Mouse (Mus musculus): Measurements from ENCODE around the gene Naa10.

DNA sequence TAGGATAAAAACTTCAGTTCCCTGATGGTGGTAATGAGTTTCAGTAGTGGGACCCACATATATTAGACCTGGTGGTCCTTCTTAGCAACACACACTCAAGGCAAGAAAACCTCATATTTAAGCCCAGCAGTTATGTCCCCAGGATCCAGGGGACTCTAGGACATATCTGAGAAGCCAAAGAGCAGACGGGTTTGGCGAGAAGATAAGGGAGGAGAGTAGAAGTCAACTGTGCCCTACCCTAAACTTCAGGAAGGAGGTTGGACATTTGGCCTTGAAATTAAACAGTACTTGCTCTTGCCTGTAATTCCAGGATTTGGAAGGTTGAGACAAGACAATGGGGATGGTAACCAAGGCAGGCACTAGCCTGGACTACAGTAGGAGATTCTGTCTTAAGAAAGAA is 48.0 kb upstream of the Naa10 start:
- no peak for TF ChIP-seq CTCF (IDR thresholded peaks at IDR 0.05; ENCODE audit: extremely low read depth, insufficient read length, insufficient replicate concordance, low read depth, low read length)
- TF ChIP-seq POLR2A (IDR thresholded peaks at IDR 0.05; ENCODE audit: low read depth, low read length), result no peak

Measured in small intestine, adult 2 months (tissue).